Mouse (Mus musculus) layer of hippocampus, adult 18-20 months (tissue): Measurements from ENCODE around the gene Leng8. TPM values are rescaled to one million over a fixed set of nuclear protein-coding genes. Genes with fewer than 3 reads are reported as not detected.
"Not testable (repeated sequence)": the region's sequence is repeated elsewhere in the genome, so short reads cannot be mapped to it uniquely, and the experiment has no call there.

Experiments used
- DNase-seq, 2 experiments: peaks; one replicate each; pipeline ENCODE4 v3.0.0; 2022; ENCODE audit warnings: low spot score in 2 of 2
- total RNA-seq, 2 experiments: library from RNA; stranded (reverse); gene quantifications; 2 replicates each; pipeline ENCODE4 v1.2.3; 2021

Gene Leng8
- total RNA-seq, 2 experiments from 2014 or later: 139 to 159 TPM

- no peak for DNase-seq
These were observed 9.7 kb downstream of the Leng8 start for GRCm38 (mm10) chr7:4146241-4147180.

- no peak for DNase-seq
These were observed 10.5 kb downstream of the Leng8 start for GRCm38 (mm10) chr7:4147371-4147770.

GRCm38 (mm10) chr7:4147836-4148235, 11.0 kb downstream of the Leng8 start:
- no peak for DNase-seq

- no peak for DNase-seq
These were observed 11.7 kb downstream of the Leng8 start for GRCm38 (mm10) chr7:4148341-4149208.

- peak; percentile 85 to 89 for DNase-seq
These were observed 12.6 kb downstream of the Leng8 start for GRCm38 (mm10) chr7:4149209-4150054.

GRCm38 (mm10) chr7:4150059-4150541, 13.3 kb downstream of the Leng8 start, which contains the start of gene Leng9:
Gene Leng9 (minus strand): TSS chr7:4150374.
- no peak for DNase-seq

GRCm38 (mm10) chr7:4150811-4151221, 14.0 kb downstream of the Leng8 start:
- DNase-seq: no peak

- DNase-seq: no peak
These were observed 14.4 kb downstream of the Leng8 start for GRCm38 (mm10) chr7:4151241-4151640.

- no peak for DNase-seq
These were observed 17.5 kb downstream of the Leng8 start for GRCm38 (mm10) chr7:4154356-4154755.

- no peak for DNase-seq
These were observed 18.1 kb downstream of the Leng8 start for GRCm38 (mm10) chr7:4154976-4155375.

- DNase-seq: not testable (repeated sequence)
These were observed 24.8 kb downstream of the Leng8 start for GRCm38 (mm10) chr7:4161596-4161995.

- no peak for DNase-seq
These were observed 26.8 kb downstream of the Leng8 start for GRCm38 (mm10) chr7:4163571-4164072.

- DNase-seq: no peak
These were observed 27.5 kb downstream of the Leng8 start, which contains the start of gene Cdc42ep5 for GRCm38 (mm10) chr7:4164090-4164910. Gene Cdc42ep5 (minus strand): TSS chr7:4164860.

GRCm38 (mm10) chr7:4165286-4165685, 28.4 kb downstream of the Leng8 start:
- DNase-seq: no peak

- no peak for DNase-seq
These were observed 30.3 kb downstream of the Leng8 start for GRCm38 (mm10) chr7:4167098-4167497.

- no peak for DNase-seq
These were observed 33.5 kb downstream of the Leng8 start for GRCm38 (mm10) chr7:4170193-4170938.

GRCm38 (mm10) chr7:4178438-4178837, 41.6 kb downstream of the Leng8 start:
- no peak for DNase-seq
